Mouse (Mus musculus): ENCODE data around the gene Grhpr.

GRCm38 (mm10) chr4:45012105-45012975 is 31.1 kb downstream of the Grhpr start, which contains the start of gene Zbtb5:
- TF ChIP-seq CTCF (IDR thresholded peaks at IDR 0.05; ENCODE audit: low read depth): no peak
- no peak; the same call in 1 of the 2 replicates for TF ChIP-seq EP300 (IDR thresholded peaks at IDR 0.05; ENCODE audit: low read depth)

Data from liver, embryonic 14.5 days (tissue).